Mouse (Mus musculus) monocyte, adult 5-6 weeks (primary cell): ENCODE measurements around the gene Renbp. TPM values are rescaled to one million over a fixed set of nuclear protein-coding genes. Genes with fewer than 3 reads are reported as not detected.
A peak's percentile ranks its signal among the peaks of the same experiment; 100 is the strongest.

Experiments
- ATAC-seq: fragments of 153-309, 156-312 bp; replicated peaks from 2 replicates; pipeline ENCODE4 v1.8.0; 2017; ENCODE audit warnings: mild to moderate bottlenecking; ENCODE audit not compliant: low TSS enrichment, insufficient number of reproducible peaks, severe bottlenecking, poor library complexity, low FRiP score
- total RNA-seq: library from RNA; stranded (forward); fragments of 200-1000, 200-491, 200-594 nt; gene quantifications from 3 replicates; pipeline ENCODE4 v1.2.3, GENCODE M21; 2017

The Renbp gene
- total RNA-seq, result 15.9 to 27.6 TPM (median 20.8 TPM) in 3 replicates

DNA sequence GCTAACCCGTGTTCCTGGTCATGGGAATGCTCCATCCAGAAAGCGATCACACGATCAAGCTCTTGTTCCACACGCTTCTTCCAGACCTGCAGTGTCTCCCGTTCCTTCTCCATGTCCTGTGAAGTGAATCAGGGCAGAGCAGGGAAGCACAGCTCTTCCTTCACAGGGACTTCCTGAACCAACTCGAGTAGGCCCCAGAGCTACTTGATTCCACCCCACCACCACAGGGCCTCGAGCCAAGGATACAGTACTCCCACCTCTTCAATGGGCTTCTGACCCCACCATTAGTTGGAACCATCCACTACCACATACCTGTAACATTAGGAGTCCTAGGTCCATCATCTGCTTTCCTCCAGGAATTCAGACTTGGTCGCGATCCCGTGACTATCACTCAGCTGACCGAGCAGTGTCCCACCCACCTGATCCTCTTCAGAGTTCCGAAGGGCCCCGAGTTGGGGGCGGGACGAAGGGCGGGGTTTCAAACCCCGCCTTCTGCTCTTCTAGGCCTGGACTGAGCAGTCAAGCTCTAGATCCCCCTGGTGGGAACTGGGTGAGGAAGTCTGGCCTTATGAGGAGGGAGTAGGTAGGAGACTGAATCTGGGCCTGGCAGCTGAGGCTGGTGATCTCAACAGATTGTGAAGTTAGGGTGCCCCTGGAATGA lies at the start of gene Renbp:
Gene Renbp, minus strand, starts transcription at position 449 of the 661 bp plus-strand sequence.
- ATAC-seq, result peak; percentile 76

DNA sequence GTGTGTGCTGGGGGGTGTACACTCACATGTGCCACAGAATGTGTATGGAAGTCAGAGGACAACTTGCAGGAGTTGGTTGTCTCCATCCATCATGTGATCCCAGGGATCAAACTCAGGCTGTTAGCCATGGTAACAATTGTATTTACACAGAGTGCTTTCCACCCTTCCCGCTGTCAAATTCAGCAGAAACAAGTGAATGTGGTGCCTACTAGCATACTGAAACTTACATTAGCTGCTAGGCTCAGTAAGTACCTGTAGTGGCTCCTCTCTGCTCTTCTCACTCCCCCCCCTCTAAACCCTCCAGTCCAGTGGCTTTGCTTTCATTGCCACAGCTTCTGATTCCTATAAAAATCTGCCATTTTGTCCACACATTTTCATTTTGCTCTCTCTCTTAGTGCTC lies 47.1 kb upstream of the Renbp start:
- no peak for ATAC-seq

DNA sequence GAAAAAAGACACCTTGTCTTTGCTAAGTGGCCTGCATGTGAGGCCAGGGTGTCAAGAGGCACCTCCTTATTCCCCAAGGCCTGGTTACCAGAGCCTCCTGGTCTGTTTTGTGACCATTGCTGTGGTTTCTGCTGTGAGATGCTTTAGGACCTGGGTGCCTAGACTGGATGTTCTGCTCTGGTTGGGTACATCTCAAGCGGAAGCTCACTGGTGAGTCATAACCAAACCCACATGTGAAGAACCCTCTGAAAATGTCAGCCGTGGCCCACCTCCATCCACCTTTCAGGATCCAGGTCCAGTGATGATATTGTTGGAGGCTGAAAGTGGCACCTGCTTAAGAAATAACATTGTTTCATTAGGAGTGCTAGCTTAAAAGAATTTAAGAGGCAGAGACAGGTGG lies 45.6 kb upstream of the Renbp start:
- ATAC-seq, result no peak

DNA sequence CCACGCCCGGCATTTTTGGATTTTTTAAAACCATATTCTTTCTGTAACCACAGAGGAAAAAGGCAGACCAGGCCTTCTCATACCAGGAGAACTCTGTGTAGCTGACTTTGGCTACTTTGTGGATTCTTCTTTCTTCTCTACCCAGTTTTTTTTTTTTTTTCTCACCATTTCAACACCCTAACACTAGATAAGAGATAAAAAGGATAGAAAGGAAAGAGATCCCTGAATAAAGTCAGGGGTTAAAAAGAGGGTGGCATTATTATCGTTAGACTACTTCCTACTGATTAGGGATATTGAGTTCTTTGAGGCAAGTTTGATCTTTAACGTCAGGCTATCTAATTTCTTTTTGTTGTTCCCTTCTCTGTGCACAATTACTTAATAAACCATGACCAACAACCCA lies 42.1 kb upstream of the Renbp start:
- ATAC-seq, result no peak

DNA sequence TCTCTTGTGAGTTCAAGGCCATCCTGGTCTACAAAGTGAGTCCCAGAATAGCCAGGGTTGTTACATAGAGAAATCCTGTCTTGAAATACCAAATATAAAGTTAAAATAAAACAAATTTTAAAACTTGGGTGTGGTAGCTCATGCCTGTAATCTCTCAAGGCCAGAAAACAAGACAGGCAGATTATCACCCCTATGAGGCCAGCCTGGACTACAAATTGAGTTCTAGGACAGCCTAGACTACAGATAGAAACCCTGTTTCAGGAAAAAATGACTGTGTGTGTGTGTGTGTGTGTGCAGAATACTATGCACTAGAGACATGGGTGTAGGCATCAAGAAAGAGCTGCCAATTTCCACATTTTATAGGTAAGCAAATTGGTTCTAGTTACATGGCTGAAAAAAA lies 40.1 kb upstream of the Renbp start:
- no peak for ATAC-seq

DNA sequence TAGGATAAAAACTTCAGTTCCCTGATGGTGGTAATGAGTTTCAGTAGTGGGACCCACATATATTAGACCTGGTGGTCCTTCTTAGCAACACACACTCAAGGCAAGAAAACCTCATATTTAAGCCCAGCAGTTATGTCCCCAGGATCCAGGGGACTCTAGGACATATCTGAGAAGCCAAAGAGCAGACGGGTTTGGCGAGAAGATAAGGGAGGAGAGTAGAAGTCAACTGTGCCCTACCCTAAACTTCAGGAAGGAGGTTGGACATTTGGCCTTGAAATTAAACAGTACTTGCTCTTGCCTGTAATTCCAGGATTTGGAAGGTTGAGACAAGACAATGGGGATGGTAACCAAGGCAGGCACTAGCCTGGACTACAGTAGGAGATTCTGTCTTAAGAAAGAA lies 39.1 kb upstream of the Renbp start:
- no peak for ATAC-seq

DNA sequence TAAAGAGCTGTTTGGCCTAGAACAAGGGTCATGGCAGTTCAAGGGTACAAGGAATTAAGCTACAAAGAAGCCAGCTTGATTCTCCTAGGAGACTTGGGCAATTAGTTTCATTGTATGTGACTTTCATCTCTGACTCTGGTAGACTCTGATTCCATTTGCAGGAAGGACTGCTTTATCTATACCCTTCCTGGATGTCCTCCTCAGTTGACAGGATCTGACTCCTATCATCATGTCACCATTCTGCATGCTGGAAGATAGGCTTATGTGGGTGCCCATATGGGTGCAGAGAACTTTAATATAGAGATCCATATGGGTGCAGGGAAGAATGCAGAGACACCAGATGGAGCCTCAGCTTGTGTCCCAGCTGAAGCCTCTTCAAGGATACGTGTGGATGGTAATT lies 38.5 kb upstream of the Renbp start:
- no peak for ATAC-seq

DNA sequence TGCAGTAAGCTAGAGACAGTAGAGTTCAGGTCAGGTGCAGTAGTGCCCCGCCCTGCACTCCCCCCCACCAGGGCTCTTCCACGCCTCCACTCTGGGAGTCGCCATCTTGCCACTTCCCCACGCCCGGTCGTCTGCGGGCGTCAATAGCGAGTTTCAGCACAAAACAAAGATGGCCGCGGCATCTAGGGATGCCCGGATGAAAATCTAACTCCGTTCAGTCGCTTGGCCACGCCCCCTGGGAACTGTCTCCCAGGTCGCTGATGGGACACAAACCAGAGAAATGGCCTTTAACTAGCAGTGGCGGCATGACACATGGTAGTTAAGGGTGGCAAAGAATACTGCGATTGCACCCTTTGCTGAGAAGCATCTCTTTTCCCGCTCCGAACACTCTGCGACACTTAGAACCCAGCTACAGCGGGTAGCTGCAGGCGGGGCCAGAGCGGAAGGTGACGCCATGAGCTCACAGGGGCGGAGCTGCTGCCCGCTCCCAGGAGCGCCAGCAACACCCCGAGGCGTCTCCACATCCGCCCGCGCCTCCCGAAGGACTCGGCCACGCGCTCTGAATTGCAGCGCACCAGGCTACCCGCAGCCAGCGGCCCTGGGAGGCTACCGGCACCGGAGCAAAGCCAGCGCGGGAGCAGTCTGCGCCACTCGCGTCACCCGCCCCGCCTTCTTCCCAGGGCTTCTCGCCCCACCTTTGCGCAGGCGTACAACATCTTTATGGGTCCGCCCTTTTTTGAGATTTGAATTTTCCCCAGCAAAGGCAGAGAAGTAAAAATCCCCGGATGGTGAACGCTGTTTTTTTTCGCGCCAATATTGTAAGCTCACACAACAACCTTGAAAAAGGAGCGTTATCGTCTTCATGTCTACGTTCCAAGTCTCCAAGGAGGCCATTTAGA lies 36.8 kb upstream of the Renbp start:
- ATAC-seq, result peak; percentile 32

DNA sequence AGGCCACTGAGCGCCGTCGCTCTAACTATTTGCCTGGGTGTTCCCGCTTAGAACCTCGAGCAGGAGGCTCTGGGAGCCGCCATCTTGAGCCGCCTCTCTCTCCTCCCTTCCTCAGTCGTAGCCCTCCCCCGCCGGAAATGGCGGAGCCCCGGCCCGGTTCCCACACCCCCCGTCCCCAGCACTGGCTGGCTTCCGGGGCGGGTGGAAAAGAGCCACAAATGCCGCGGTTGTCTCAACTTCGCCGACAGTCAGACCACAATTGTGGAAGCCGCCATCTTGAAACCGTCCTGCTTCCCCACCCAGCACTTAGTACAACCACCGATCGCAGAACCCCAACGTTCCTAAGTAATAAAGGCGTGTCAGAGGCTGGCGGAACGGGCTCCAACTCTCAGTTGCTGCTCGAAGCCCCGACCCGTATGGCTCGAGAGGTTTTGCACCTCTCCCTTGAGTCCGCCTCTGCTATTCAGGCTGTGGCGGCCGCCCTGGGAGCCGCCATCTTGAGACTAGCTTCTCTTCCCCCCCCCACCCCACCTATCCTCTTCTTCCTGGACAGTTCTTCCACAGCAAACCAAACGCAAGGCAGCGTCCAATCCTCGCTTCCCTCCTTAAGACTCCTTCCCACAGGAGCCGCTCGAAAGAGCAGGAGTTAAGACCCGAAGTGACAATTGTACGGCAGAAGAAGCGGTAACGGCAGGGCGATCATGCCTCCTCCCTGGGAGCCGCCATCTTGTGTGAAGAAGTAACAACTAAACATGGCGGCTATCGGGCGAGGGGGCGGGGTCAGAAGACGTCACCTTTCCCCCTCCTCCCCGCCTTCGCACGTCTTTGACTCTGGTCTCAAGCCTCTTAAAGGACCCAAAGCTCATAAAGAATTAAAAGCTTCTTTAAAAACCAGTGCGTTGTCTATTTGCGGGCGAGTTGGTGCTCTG lies 35.9 kb upstream of the Renbp start, which contains the start of gene Hcfc1:
Gene Hcfc1, minus strand, starts transcription at position 110 of the 929 bp plus-strand sequence.
- peak; percentile 57 for ATAC-seq

DNA sequence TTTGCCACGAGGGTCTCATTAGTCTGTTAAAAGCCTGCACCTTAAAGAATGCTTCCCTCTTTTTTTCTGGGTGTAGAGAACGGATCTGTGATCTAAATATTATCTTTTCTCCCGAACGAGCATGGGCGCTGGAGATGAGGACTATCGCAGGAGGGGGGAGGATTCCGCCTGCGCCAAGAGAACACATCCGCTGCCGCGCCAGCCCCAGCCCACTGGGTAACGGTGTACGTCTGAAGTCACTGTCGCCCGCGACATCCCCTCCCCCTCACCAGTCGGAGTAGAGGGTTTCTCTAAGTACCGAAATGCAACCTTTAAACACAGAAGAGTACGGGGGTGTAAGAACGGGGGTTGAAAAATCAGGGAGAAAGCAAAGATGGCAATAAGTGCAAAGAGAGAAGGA lies 34.7 kb upstream of the Renbp start:
- no peak for ATAC-seq

DNA sequence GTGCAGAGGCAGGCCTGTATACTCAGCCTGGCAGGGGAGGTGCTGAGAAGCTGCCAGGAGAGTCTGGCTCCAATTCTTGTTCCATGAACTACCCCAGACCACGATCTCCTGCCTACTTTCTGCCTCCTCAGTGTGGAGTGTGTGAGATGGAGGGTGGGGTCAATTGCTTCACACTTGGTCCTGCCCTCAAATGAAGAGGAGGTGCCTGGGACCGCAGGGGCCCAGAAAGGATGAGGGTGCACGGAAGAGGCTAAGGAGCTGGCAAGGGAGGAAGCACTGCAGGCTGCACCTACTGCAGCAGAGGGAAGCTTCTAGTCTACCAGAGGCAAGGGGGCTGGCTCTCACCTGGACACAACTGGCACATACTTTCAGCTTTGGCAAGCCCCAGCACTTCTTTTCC lies 33.7 kb upstream of the Renbp start:
- ATAC-seq, result peak; percentile 54

DNA sequence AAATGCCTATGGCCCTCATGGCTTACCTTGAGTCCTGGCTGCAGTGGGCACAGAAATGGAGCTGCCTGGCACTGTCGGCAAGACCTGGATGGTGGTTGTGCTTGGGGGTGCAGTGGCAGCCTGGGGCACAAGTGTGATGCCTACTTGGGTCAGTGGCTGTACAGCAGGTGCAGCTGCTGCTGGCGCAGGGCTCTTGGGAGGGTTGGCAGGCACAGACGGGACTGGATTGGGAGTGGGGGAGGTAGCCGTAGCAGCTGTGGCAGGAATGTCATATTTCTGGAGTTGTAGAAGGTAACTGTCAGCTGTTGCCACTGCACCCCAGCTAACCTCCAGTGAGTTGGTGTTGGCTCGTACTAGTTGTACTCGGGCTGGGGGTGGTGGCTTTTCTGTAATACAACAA lies 24.3 kb upstream of the Renbp start:
- no peak for ATAC-seq

DNA sequence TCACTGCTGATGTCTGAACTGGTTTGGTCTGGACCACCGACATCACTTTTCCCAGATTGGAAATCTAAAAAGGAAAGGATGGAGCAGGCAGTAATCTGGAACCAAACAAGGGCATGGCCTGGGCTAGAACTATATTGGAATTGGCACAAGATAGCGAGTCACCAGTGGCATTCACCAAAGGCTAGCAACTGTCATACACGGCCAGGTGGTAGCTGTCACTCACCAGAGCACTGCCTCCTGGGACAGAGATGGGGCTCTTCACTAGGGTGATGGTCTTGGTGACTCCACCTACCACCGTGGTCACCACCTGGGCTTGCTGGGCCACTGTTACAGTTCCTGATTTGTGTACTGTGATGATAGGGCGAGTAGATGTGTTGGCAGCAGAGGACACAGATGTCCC lies 22.0 kb upstream of the Renbp start:
- ATAC-seq, result no peak

DNA sequence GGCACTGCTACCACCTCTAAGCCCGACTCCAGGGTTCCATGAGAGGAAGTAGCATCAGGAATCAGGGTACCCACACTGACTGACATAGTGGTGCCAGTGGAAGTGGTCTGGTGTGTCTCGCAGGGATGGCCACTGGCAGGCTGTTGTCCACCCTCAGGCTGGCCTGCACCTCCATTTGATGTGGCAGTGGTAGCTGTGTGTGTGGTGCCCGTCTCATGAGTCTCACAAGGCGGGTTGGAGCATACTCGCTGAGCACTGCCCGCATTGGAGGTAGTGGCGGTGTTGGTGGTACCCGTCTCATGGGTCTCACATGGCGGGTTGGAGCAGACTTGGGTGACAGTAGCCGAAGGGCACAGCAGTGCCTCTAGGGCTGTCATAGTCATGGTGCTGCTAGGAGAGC lies 18.7 kb upstream of the Renbp start:
- ATAC-seq, result no peak

DNA sequence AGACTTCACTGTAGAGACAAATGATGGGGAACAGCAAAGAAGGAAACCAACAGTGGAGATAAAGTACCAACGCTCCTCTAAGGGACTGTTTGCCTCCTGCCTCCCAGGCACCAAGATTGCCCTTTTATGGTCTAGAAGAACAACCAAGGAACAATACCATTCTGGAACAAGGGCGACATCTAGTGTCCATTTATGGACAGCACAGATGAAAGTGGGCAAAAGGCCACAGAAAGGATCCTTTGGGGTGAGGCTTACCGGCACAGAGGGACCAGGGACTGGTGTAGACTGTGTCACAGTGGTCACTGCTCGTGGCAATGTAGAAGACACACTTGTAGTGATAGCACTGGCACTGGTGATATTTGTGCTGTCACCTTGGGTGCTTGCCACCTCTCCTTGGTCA lies 18.0 kb upstream of the Renbp start:
- peak; percentile 53 for ATAC-seq

DNA sequence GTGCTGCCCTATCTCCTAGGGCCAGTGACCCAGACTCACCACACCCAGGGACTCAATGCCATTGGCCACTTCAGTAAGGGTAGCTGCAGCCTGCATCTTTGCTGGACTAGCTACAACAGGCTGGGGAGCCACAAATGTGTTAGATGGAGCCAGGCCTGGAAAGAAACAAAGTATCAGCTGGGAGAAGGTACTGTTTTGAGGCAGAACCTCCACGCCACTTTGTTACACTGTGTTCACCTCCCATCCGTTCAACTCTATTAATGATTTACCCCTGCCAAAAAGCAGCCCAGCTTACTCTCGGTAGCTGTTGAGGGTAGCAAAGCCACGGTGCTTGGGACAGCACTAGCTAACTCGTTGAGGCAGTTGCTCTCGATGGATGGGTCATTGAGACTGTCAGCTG lies 16.2 kb upstream of the Renbp start:
- no peak for ATAC-seq

DNA sequence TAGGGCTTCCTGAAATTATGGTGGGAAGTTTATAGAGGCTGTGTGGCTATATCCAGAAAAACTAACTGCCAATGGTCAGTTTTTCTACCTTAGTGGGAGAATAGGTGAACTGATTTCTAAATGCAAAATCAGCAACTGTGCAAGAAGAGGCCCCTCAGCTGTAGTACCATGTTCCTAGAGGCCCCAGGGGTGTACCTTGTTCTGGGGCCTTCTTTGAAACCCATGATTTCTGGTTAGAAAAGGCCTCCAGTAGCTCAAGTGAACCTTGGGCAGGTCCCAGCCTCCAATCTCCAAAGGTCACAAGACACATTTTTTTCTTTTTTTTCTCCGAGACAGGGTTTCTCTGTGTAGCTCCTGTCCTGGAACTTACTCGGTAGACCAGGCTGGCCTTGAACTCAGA lies 11.6 kb upstream of the Renbp start:
- ATAC-seq, result no peak

DNA sequence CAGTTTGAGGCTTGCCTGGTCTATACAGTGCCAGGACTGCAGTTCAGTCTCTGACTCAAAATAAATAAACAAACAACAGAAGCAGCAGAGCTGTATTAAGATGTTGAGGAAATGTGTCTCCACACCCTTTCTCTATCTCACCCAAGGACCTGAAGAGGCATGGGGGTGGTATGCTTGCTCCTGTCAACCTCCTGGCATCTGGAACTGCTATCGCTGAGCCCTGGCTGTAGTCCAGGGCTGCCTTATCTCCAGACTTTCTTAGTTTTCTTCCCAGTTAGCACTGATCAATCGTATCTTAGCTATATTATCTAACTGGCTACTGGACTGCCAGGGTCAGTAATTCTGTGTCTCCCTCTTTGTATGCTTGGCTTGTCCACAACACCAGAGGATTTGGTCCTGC lies 11.2 kb upstream of the Renbp start:
- ATAC-seq, result no peak

DNA sequence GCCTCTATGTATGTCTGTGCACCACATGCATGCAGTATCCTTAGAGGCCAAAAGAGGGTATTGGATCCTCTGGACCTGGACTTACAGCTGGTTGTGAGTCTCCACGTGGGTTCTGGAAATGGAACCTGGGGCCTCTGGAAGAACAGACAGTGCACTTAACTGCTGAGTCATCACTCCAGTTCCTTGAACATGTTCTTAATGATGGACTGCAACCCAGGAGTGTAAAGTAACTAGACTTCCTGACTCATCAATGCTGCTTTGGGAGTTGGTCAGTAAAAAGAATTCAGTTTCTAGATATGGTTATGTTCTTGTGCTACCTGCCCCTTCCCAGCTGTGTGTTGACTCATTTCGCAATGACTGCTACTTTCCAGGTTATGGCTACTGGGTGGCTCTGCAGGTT lies 1.2 kb upstream of the Renbp start:
- ATAC-seq, result no peak
